Mouse (Mus musculus) bone marrow, adult 2 months (tissue): ENCODE data around the gene Exoc6. TPM values are rescaled to one million over a fixed set of nuclear protein-coding genes. Genes with fewer than 3 reads are reported as not detected.

Experiments
- H3K27ac ChIP-seq: fragments of 200-500 bp; 2 replicates; pipeline ENCODE4 v1.5.1; 2012; ENCODE audit warnings: low read depth, mild to moderate bottlenecking, control low read depth, inconsistent platforms, low read length; ENCODE audit not compliant: control insufficient read depth, poor library complexity, insufficient read depth
- H3K4me1 ChIP-seq: fragments of 200-500 bp; 2 replicates; pipeline ENCODE4 v1.6.1; 2011; ENCODE audit warnings: low read length; ENCODE audit not compliant: control insufficient read depth, insufficient read depth
- H3K4me3 ChIP-seq: fragments of 200-500 bp; replicated peaks from 2 replicates; pipeline ENCODE3; 2011; ENCODE audit warnings: mild to moderate bottlenecking, low read depth, low read length, control low read depth; ENCODE audit not compliant: control insufficient read depth
- CTCF ChIP-seq: fragments of 200-500 bp; IDR thresholded peaks from 2 replicates; pipeline ENCODE4 v1.5.1; 2011; ENCODE audit warnings: low read length, control low read depth; ENCODE audit not compliant: control insufficient read depth, insufficient read depth
- POLR2A ChIP-seq: fragments of 200-500 bp; IDR thresholded peaks from 2 replicates; pipeline ENCODE4 v1.6.1; 2011; ENCODE audit warnings: low read depth, mild to moderate bottlenecking, control low read depth, low read length, borderline replicate concordance; ENCODE audit not compliant: control insufficient read depth
- WGBS: fragments of 180-500 bp; shearing (Covaris S2); methylation state at CpG from one replicate; pipeline ENCODE4 v1.1.7; 2018; 5-methylcytosine and 5-hydroxymethylcytosine counted together
- polyA plus RNA-seq: library from polyadenylated mRNA; stranded (reverse); fragments of >200 nt; gene quantifications from 2 replicates; pipeline ENCODE4 v1.2.4, GENCODE M21; 2011; ENCODE audit warnings: low replicate concordance; ENCODE audit not compliant: missing spikeins, insufficient read depth, insufficient read length

Gene Exoc6
- polyA plus RNA-seq, 1 experiment, result 27.8 TPM

DNA sequence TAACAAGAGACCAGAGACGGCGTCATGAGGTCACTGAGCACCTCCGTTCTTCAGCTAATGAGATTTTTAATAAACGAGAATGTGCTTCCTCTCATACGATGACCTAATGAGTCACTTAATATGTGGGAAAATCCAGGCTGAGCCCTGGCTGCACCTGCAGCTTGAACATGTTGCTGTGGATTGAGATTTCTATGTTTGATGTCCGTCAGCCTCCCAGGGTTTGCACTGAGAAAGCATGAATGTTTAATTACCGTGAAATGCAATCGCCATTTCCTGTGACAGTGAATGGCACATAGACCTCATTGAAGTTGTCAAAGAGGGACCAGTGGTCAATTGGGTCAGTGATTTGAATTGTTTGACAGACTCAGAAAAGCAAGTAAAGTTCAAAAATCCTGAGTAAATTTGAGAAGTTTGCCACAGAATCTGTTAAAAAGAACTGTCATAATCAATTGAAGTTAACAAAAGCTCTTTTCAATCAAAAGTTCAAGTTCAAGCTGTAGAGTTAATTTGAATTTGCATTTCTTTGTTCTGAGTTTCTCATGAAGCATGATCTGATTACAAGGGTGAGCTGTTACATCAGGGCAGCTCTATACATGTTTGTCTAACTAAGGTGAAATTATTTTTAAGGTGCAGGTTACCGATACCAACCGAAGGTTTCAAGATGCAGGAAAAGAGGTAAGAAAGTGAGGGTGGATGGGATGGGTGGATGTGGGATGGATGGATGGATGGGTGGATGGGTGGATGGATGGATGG is 20.9 kb downstream of the Exoc6 start:
- TF ChIP-seq POLR2A (no peak), CTCF (no peak)
- no peak overlapping the region for H3K27ac ChIP-seq
- H3K4me1 ChIP-seq, result peaks cover 1% of the 10 kb centered on the region; the same call in 1 of the 2 replicates
- H3K4me3 ChIP-seq, result no peak overlapping the region
- WGBS, result 88% methylated on average over 10 of the region's 10 CpGs

DNA sequence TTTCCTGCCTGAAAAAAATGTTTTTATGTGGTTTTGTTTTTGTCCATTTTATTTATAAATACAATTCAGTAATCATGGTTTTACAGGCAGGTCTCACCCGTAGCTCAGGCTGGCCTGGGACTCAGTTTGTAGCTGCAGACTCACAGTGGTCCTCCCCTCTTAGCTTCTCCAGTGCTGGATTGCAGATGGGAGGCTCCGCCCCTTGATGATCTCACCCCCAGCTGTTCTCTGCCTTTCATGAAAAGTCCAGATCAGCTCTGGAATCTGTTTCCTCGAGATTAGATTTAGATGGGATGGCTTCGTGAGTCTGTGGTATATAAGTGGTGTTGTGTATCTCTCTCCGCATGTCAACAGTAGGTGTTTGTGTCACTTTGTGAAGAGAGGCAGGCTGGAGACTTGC is 24.6 kb downstream of the Exoc6 start:
- TF ChIP-seq POLR2A, result no peak
- TF ChIP-seq CTCF, result no peak
- H3K4me1 ChIP-seq, result no peaks in the 10 kb centered on the region
- 70% methylated on average over 5 of the region's 5 CpGs for WGBS
- H3K4me3 ChIP-seq, result no peak overlapping the region
- H3K27ac ChIP-seq, result no peak overlapping the region

DNA sequence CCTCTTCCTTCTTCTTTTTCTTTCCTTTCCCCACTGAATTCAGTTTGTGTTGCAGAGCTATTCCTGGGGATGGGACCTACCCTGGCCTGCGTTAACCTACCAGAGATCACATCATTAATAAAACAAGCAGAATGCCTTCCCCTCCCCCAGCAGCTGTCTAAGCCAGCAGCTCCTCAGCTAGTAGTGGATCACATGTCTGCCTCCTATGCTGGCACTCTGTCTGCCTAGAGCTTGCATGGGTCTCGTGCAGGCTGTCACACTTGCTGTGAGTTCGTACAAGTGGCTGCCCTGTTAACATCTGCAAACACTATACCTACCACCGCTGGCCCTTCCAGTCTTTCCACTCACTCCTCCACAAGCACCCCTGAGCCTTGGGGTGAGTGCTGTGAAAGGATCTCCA is 29.4 kb downstream of the Exoc6 start:
- no peak overlapping the region for H3K27ac ChIP-seq
- peaks cover 5% of the 10 kb centered on the region for H3K4me1 ChIP-seq
- 76% methylated on average over 4 of the region's 4 CpGs for WGBS
- no peak for TF ChIP-seq POLR2A
- no peak for TF ChIP-seq CTCF
- no peak overlapping the region for H3K4me3 ChIP-seq

DNA sequence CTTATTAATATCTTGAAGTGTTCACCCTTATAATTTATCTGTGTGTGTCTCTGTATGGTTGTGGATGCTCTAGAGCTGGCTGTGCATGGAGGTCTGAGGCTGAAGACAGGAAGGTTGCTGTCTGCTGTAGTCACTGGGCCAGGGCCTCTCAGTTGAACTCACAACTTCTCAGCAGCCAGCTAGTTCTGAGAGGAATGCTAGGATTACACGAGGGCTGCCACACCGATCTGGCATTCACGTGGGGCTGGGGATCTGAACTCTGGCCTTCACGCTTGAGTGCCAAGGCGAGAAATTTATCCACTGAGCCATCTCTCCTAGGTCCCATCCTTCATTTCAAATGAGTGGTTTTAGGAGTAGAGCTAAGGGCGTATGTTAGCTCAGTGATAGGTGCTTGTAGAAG is 30.2 kb downstream of the Exoc6 start:
- 92% methylated on average over 6 of the region's 6 CpGs for WGBS
- Histone ChIP-seq H3K4me3 (no peak overlapping the region), H3K27ac (no peak overlapping the region), H3K4me1 (peaks cover 5% of the 10 kb centered on the region)
- TF ChIP-seq CTCF (no peak), POLR2A (no peak)

DNA sequence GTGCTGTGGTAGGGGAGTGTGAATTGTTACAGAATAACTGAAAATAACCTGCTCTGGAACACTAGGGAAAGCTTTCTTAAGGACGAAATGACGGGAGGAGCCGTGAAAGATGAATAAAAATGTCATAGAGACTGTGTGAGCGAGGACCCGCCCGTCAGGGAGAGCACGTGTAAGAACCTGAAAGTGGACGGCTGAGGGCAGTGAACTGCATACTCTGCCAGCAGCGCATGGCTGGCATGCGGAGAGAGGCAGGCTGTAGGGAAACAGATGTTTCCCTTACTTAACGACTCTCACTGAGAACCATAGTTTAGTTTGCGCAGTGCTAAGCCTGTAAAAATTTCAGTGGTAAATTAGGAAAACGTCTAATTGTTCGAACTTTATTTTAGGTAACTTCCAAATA is 35.0 kb downstream of the Exoc6 start:
- 2% methylated on average over 14 of the region's 14 CpGs for WGBS
- TF ChIP-seq POLR2A (no peak), CTCF (no peak)
- Histone ChIP-seq H3K4me3 (no peak overlapping the region), H3K27ac (no peak overlapping the region), H3K4me1 (peaks cover 5% of the 10 kb centered on the region)

DNA sequence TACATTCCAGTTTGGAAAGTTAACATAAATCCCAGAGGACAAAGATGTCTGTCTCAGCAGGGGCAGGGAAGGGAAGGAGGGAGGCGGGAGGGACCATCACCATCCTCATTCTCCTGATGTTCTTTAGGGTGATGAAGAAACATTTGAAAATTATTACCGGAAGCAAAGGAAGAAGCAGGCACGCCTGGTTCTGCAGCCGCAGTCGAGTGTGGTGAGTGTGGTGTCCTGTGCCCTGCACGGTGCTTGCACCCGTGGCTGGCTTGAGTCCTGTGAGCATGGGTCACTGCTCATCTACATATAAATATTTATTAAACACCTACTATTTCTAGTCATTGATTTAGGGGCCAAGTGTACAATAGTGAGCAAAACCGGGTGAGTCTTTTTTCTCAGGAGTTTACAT is 35.5 kb downstream of the Exoc6 start:
- no peak overlapping the region for H3K27ac ChIP-seq
- TF ChIP-seq CTCF (no peak), POLR2A (no peak)
- WGBS, result 5% methylated on average over 8 of the region's 8 CpGs

DNA sequence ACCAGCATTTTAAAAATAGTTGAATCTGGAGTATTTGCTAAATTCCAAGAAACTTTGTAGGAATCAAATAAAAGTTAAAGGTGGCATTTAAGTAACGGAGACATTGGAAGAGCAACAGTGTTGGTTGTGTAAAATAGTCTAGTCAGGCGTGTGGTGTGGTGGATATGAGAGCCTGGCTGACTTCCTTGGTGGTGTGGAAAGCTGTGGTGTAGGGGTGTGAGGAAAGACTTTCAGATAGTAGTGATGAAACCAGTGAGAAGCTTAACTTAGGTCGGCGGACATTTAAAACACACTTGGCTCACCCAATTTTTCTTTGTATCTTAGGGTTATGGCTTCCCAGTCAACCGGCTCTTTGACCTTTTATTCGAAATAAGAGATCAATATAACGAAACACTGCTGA is 40.3 kb downstream of the Exoc6 start:
- 56% methylated on average over 7 of the region's 7 CpGs for WGBS
- no peak overlapping the region for H3K27ac ChIP-seq
- H3K4me3 ChIP-seq, result no peak overlapping the region
- TF ChIP-seq POLR2A (no peak), CTCF (no peak)
- H3K4me1 ChIP-seq, result no peaks in the 10 kb centered on the region; the same call in 1 of the 2 replicates

More for the DNA sequence above, 35.5 kb downstream of the Exoc6 start:
- Histone ChIP-seq H3K4me3 (no peak overlapping the region), H3K4me1 (peaks cover 5% of the 10 kb centered on the region)

DNA sequence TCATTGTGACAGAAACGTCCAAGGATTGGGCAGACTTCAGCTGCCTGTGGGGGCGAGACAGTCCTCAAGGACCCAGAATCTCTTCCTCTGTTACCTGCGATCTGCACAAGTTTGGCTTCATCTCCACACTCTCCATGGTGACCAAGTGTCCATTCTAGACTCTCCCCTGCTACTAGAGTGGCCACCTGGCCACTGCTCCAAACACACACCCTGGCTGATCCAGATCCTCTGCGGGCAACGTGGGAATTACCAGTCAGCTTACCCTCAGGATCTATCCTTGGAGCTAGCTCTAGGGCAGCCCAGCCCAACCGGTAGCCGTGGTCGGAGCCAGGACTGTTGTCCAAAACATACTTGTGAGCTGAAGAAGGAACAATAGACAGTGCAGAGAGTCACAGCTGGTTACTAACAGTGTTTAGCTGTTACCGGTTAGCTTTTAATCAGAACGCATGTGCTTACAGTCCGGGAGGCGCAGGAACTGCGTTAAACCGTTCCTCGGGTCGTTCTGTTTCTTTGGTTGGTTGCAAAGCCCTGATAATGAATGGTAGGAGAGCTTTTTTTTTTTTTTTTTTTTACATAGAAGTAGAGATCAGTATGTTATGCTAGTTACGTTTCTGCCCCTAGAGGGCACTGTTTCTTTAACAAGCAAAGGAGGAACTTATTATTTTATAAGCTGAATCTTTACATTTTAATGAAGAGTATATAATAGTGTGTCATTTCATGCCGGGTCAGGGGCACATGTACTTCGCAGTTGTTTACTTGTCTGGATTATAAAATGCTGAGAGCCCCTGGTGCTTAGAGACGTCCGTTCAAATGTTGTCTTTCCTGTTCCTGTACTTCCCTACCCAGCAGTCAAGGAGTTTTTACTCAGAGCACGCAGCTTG is 52.0 kb downstream of the Exoc6 start:
- Histone ChIP-seq H3K4me1 (no peaks in the 10 kb centered on the region; the same call in 1 of the 2 replicates), H3K4me3 (no peak overlapping the region), H3K27ac (no peak overlapping the region)
- TF ChIP-seq CTCF (no peak), POLR2A (no peak)
- WGBS, result 27% methylated on average over 22 of the region's 22 CpGs
